Mouse (Mus musculus): ENCODE measurements at regions not wholly inside any gene's neighbourhood (a gene's known extent, or its start where the extent isn't known, plus 50 kb on each side); places are given as distances from the start of the nearest gene placed in this dataset.
A peak's percentile ranks its signal among the peaks of the same experiment; 100 is the strongest.

GRCm38 (mm10) chr3:37781086-37781485, 56.8 kb upstream of the Gm5148 start:
- no peak for DNase-seq (ENCODE audit: inconsistent ontology term)

GRCm38 (mm10) chr3:37779867-37780475, 55.7 kb upstream of the Gm5148 start:
- DNase-seq (ENCODE audit: inconsistent ontology term): peak; percentile 47

- no peak for DNase-seq (ENCODE audit: inconsistent ontology term)
Observed at GRCm38 (mm10) chr3:37778386-37778785, 54.1 kb upstream of the Gm5148 start.

DNA sequence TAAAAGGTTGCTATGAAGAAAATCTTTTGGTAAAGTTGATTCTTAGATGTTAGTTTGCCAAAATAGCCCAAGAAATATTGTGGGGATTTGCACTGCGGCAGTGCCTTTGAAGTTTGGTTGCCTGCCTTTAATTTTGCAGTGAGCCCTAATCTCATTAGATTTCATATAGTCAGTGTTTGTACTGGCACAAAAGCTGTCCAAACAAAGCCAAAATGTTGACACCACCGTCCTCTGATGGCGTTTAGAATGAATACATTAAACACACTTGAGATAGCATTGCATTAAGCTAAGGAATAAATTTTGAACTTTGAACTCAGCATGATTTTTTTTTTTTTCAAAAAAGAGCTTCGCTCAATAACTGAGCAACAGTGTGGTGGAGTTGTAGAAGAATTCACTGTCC, 51.9 kb upstream of the Gm5148 start:
- DNase-seq (ENCODE audit: inconsistent ontology term): no peak
